Mouse (Mus musculus): ENCODE measurements around the gene Crygn. TPM values are rescaled to one million over a fixed set of nuclear protein-coding genes. Genes with fewer than 3 reads are reported as not detected.

Gene Crygn
- polyA plus RNA-seq (2012; rRNA removed) (0.06 TPM in 1 of 2 replicates, not detected in the other), polyA plus RNA-seq (2014; fragmentation: Nextera tagmentation; extraction: Ambion mirVana) (1.2 TPM in 1 of 2 replicates, not detected in the other)

GRCm38 (mm10) chr5:24757816-24758215, at the start of gene Crygn:
TSS of gene Crygn (minus strand) at chr5:24758008.
- no peak for TF ChIP-seq CTCF (IDR thresholded peaks at IDR 0.05; ENCODE audit: low read depth)
- TF ChIP-seq EP300 (IDR thresholded peaks at IDR 0.05; ENCODE audit: low read depth): no peak
- Histone ChIP-seq H3K9me3 (ENCODE audit: control insufficient read depth, low read length) (no peaks in the 10 kb centered on the region), H3K27ac (no peak within 1 kb of the TSS), H3K4me3 (ENCODE audit: insufficient read depth in 1 of 2, low read depth in 2 of 2, low read length in 2 of 2) (no peak within 1 kb of the TSS), H3K9ac (replicated peaks) (no peak within 1 kb of the TSS), H3K4me1 (replicated peaks; ENCODE audit: control insufficient read depth in 2 of 2, insufficient read depth in 2 of 2, low read length in 1 of 2) (no peaks in the 10 kb centered on the region), H3K27me3 (ENCODE audit: control insufficient read depth, insufficient read depth, low read length) (no peaks in the 10 kb centered on the region), H3K36me3 (replicated peaks; ENCODE audit: control insufficient read depth, insufficient read depth, low read depth) (no peaks in the 10 kb centered on the region), H3K4me2 (ENCODE audit: low read depth) (no peak within 1 kb of the TSS)
- ATAC-seq (ENCODE audit: insufficient read depth) (no peak), DNase-seq (ENCODE audit: low read depth in 3 of 3, low spot score in 3 of 3) (no peak)
- WGBS (ENCODE audit: insufficient replicate concordance): 56% methylated on average over 18 of the region's 18 CpGs

DNA sequence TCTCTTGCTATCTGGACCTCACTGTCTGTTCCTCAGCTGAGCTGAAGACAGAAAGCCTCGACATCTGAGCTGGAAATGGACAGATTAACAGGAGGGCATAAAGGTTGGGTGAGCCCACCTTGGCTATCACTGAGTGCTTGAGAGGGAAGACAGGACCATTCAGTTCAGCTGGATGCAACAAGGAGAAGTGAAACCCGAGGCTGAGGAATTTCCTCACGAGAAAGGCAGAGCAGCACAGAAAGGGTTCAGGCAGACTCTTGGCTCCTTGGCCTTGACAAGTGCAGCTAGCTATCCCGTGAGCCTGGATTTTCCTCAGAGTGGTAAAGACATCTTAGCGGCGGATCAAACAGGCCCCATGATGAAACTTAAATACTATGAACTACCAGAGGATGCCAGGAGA, 47.4 kb upstream of the Crygn start:
- H3K27me3 ChIP-seq (ENCODE audit: control insufficient read depth, insufficient read depth, low read length): no peaks in the 10 kb centered on the region
- no peak overlapping the region for H3K4me2 ChIP-seq (ENCODE audit: low read depth)
- no peak for DNase-seq (ENCODE audit: low read depth in 3 of 3, low spot score in 3 of 3)
- H3K27ac ChIP-seq: no peak overlapping the region
- ATAC-seq (ENCODE audit: insufficient read depth): no peak
- TF ChIP-seq CTCF (IDR thresholded peaks at IDR 0.05; ENCODE audit: low read depth): no peak
- TF ChIP-seq EP300 (IDR thresholded peaks at IDR 0.05; ENCODE audit: low read depth): no peak
- H3K9ac ChIP-seq (replicated peaks): no peak overlapping the region
- peaks cover 0 to 6% of the 10 kb centered on the region in 2 experiments; a peak in 3 of 4 replicates for H3K4me1 ChIP-seq (replicated peaks; ENCODE audit: control insufficient read depth in 2 of 2, insufficient read depth in 2 of 2, low read length in 1 of 2)
- H3K36me3 ChIP-seq (replicated peaks; ENCODE audit: control insufficient read depth, insufficient read depth, low read depth): peaks cover 62% of the 10 kb centered on the region
- no peak overlapping the region for H3K4me3 ChIP-seq (ENCODE audit: insufficient read depth in 1 of 2, low read depth in 2 of 2, low read length in 2 of 2)
- 71% methylated on average over 6 of the region's 6 CpGs for WGBS (ENCODE audit: insufficient replicate concordance)
- no peaks in the 10 kb centered on the region for H3K9me3 ChIP-seq (ENCODE audit: control insufficient read depth, low read length)

- DNase-seq (ENCODE audit: low read depth in 3 of 3, low spot score in 3 of 3): no peak
- H3K27me3 ChIP-seq (ENCODE audit: control insufficient read depth, insufficient read depth, low read length): no peaks in the 10 kb centered on the region
- H3K9me3 ChIP-seq (ENCODE audit: control insufficient read depth, low read length): no peaks in the 10 kb centered on the region
- H3K36me3 ChIP-seq (replicated peaks; ENCODE audit: control insufficient read depth, insufficient read depth, low read depth): peaks cover 61% of the 10 kb centered on the region
- no peak for ATAC-seq (ENCODE audit: insufficient read depth)
- H3K4me1 ChIP-seq (replicated peaks; ENCODE audit: control insufficient read depth in 2 of 2, insufficient read depth in 2 of 2, low read length in 1 of 2): peaks cover 0 to 6% of the 10 kb centered on the region in 2 experiments; a peak in 3 of 4 replicates
- H3K9ac ChIP-seq (replicated peaks): no peak overlapping the region
- no peak overlapping the region for H3K27ac ChIP-seq
- TF ChIP-seq CTCF (IDR thresholded peaks at IDR 0.05; ENCODE audit: low read depth) (no peak), EP300 (IDR thresholded peaks at IDR 0.05; ENCODE audit: low read depth) (no peak)
- no peak overlapping the region for H3K4me2 ChIP-seq (ENCODE audit: low read depth)
- H3K4me3 ChIP-seq (ENCODE audit: insufficient read depth in 1 of 2, low read depth in 2 of 2, low read length in 2 of 2): no peak overlapping the region
- 87% methylated on average over 8 of the region's 8 CpGs for WGBS (ENCODE audit: insufficient replicate concordance)
Measured at GRCm38 (mm10) chr5:24804661-24805060, 46.9 kb upstream of the Crygn start.

- Histone ChIP-seq H3K9ac (replicated peaks) (no peak overlapping the region), H3K27me3 (ENCODE audit: control insufficient read depth, insufficient read depth, low read length) (no peaks in the 10 kb centered on the region), H3K4me3 (ENCODE audit: insufficient read depth in 1 of 2, low read depth in 2 of 2, low read length in 2 of 2) (no peak overlapping the region), H3K27ac (no peak overlapping the region), H3K4me2 (ENCODE audit: low read depth) (no peak overlapping the region), H3K9me3 (ENCODE audit: control insufficient read depth, low read length) (no peaks in the 10 kb centered on the region), H3K36me3 (replicated peaks; ENCODE audit: control insufficient read depth, insufficient read depth, low read depth) (peaks cover 38% of the 10 kb centered on the region), H3K4me1 (replicated peaks; ENCODE audit: control insufficient read depth in 2 of 2, insufficient read depth in 2 of 2, low read length in 1 of 2) (peaks cover 0 to 6% of the 10 kb centered on the region in 2 experiments; a peak in 3 of 4 replicates)
- DNase-seq (ENCODE audit: low read depth in 3 of 3, low spot score in 3 of 3): no peak
- TF ChIP-seq EP300 (IDR thresholded peaks at IDR 0.05; ENCODE audit: low read depth) (no peak), CTCF (IDR thresholded peaks at IDR 0.05; ENCODE audit: low read depth) (no peak)
- WGBS (ENCODE audit: insufficient replicate concordance): 59% methylated on average over 6 of the region's 6 CpGs
- 0 out of 2 replicates have a peak, but pooled peaks have one; percentile 21 for ATAC-seq (ENCODE audit: insufficient read depth)
Measured at GRCm38 (mm10) chr5:24801841-24802624, 44.2 kb upstream of the Crygn start.

DNA sequence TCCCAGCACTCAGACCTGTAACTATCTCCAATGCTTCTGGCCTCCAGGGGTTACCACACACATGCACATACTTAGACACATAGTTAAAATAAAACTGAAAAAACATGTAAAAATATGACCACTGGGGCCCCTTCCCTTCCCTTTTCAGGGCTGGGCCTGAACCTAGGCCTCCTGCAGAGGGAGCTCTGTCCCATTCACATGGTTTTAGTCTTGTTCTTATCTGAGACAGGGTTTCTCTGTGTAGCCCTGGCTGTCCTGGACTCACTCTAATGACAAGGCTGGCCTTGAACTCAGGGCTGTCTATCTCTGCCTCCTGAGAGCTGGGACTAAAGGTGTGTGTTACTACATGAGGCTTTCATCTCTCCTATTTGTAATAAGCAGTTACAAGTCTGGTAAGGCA, 42.6 kb upstream of the Crygn start:
- DNase-seq (ENCODE audit: low read depth in 3 of 3, low spot score in 3 of 3) (no peak), ATAC-seq (ENCODE audit: insufficient read depth) (no peak)
- Histone ChIP-seq H3K4me1 (replicated peaks; ENCODE audit: control insufficient read depth in 2 of 2, insufficient read depth in 2 of 2, low read length in 1 of 2) (peaks cover 0 to 6% of the 10 kb centered on the region in 2 experiments; a peak in 3 of 4 replicates), H3K36me3 (replicated peaks; ENCODE audit: control insufficient read depth, insufficient read depth, low read depth) (peaks cover 23% of the 10 kb centered on the region), H3K9me3 (ENCODE audit: control insufficient read depth, low read length) (no peaks in the 10 kb centered on the region), H3K4me2 (ENCODE audit: low read depth) (no peak overlapping the region), H3K4me3 (ENCODE audit: insufficient read depth in 1 of 2, low read depth in 2 of 2, low read length in 2 of 2) (no peak overlapping the region), H3K27me3 (ENCODE audit: control insufficient read depth, insufficient read depth, low read length) (no peaks in the 10 kb centered on the region), H3K27ac (no peak overlapping the region), H3K9ac (replicated peaks) (no peak overlapping the region)
- TF ChIP-seq EP300 (IDR thresholded peaks at IDR 0.05; ENCODE audit: low read depth) (no peak), CTCF (IDR thresholded peaks at IDR 0.05; ENCODE audit: low read depth) (peak; percentile 59)

Measured in liver, embryonic 14.5 days (tissue).